Mouse (Mus musculus) layer of hippocampus, adult 18-20 months (tissue): Measurements from ENCODE around the gene Gabarap. TPM values are rescaled to one million over a fixed set of nuclear protein-coding genes. Genes with fewer than 3 reads are reported as not detected.
"Not testable (repeated sequence)": the region's sequence is repeated elsewhere in the genome, so short reads cannot be mapped to it uniquely, and the experiment has no call there.

ENCODE experiments used
- DNase-seq, 2 experiments: peaks; one replicate each; pipeline ENCODE4 v3.0.0; 2022; ENCODE audit warnings: low spot score in 2 of 2
- long read RNA-seq: library from polyadenylated mRNA; stranded (forward); transcript quantifications from one replicate; pipeline ENCODE4 v2.0.0, GENCODE M21; 2021
- total RNA-seq, 2 experiments: library from RNA; stranded (reverse); gene quantifications; 2 replicates each; pipeline ENCODE4 v1.2.3; 2021

Gabarap gene
- total RNA-seq = 100 to 1,000 TPM; 238 to 240 TPM
- long read RNA-seq, transcript Gabarap-201 (4 exons, 1,351 nt) = major isoform, 98 of 98 reads
- long read RNA-seq, partial matches to known transcripts = 0 of 98 reads
- long read RNA-seq, other reads (novel, unspliced or antisense) = 0 of 98 reads

DNA sequence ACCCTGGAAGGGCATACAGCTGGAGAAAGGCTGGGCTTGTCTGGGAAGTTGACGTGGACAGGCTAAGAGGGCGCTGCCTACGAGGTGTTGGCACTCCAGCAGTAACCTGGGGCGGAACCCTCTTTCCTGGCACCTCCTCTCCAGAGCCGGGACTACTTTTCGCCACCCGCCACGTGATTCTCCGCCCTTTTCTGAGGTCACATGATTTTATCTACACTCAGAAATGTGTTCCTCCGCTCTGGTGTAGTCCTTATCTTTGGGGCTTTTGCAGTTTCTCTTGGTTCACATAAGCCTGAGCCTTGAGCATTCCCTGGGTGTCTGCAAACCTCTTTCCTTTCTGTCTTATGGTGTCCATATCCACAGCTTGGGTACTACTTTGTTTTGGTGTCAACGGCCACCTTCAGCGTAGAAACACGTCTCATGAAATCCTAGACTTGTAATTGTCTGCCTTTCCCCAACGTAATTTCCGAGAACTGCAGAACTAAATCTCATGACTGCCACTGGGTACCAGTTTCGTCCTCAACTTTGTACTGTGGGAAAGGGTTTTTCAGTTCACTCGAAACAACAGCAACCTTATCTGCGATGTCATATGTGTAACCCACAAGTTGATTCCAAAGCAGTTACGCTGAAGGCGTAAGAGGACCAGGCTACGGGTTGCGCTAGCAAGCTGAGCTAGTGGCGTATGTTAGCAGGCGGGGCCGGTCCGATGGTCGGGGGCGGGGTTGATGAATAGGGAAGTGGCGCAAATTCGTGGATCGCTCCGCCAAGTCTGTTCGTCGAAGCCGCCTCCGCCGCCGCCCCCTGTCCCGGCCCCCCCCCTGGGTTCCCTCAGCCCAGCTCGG lies at the start of gene Gabarap:
Gene Gabarap (plus strand): TSS at position 294 of the 842 bp plus-strand sequence.
- DNase-seq = peak; percentile 95 to 98

- DNase-seq = no peak
Observed at GRCm38 (mm10) chr11:69945216-69945615, 45.7 kb upstream of the Gabarap start.

DNA sequence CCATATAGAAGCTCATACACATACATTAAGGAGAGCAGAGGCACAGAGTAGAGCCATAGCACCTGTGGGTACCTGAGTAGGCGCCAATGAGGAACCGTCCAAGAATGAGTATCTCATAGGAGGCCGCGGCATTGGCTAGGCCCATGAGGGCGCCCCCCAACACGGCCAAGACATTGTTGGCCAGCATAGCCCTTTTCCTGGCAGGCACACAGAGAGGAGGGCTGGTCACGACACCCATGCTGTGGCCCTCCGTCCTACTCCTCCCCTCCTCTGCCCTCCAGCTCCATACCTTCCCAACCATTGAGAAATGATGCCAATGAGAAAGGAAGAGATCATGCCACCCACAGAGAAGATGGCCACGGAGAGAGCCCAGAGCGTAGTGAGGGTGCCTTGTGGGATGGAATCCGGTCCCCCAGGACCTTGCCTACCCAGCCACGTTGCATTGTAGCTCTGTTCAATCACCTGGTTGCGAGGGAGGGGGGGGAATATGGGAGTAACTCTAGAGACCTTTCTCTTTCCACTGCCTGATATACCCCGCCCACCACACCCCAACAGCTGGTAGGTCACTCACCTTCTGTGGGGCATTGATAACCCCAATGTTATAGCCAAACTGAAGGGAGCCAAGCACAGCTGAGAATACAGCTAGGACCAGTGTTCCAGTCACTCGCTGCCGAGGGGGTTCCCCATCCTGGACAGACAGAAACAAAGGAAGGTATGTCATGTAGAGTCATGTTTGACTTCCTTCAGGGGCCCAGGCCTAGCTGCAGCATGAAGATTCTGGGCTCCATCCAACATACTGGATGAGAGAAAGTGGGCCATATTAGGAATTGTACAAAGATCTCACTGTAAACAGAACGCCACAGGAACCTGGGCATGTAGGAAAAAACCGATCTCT lies 44.7 kb upstream of the Gabarap start:
- no peak for DNase-seq

DNA sequence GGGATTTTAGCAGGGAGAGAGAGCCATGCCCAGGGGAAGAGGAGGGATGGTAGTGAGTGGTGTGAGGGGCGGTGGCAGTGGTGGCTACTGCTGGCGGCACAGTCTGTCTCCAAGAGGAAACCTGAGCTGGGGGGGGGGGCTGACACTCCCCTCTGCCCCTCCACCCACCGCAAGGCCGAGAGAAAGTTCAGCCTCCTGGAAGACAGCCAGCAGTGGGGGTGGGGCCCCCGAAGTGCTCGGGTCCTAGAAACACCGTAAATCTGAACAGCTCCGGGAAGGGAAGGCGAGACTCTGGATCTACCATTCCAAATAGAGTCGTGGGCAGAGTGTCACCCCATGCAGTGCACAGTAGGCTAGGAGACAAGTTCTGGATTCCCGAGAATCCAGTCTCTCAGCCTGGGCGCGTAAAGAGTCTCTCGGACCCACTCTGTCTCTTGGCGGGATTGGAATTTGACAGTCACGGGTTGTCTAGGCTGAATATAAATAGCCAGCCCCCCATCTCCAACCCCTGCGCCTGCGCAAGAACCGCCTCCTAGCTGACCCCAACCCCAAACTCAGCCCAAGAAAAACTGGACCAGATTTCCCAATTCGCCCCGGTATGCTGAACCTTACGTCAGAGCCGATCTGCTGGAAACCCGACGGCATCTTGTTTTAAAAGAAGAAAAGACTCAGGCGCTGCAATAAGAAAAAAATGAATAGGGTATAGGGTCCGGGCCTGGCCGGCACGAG lies 43.4 kb upstream of the Gabarap start:
- no peak for DNase-seq

DNA sequence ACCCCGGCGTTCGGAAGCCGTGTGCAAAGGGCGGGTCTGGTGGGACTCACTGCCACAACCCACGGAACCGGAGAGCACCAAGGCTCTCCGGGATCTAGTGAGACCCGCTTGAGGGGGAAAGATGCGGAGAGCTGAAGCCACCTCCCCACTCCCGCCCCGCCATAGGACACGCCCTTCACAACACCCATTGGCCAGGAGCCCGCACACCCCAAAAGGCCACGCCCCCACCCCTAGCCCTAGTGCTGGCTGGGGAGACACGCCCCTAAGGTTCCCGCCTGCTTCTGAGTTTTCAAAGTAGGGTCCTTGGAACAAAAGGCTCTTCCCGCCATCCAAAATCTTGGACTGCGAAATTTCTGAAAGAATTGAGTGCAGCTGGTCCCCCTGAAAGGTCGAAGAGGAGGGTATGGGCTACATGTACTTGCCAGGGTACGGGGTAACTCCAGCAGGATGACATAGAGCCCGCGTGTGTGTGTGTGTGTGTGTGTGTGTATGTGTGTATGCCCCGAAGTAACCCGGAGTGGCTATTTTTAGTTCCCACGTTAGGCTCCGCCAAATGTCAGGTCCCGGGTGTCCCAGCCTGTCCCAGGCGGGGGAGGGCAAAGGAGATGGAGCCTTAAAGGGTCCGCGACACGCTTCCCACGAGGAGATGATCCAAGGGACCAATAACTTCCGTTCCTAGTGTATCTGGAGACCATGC lies 42.7 kb upstream of the Gabarap start, which contains the start of gene Slc2a4:
Gene Slc2a4 (minus strand): TSS at position 123 of the 697 bp plus-strand sequence.
- peak in 1 of 2 experiments; percentile 38 for DNase-seq

GRCm38 (mm10) chr11:69948763-69949150 lies 42.2 kb upstream of the Gabarap start:
- DNase-seq = peak; percentile 34 to 80

GRCm38 (mm10) chr11:69950807-69951459 lies 40.0 kb upstream of the Gabarap start:
- DNase-seq = no peak

GRCm38 (mm10) chr11:69952274-69952673 lies 38.7 kb upstream of the Gabarap start:
- DNase-seq = no peak

DNA sequence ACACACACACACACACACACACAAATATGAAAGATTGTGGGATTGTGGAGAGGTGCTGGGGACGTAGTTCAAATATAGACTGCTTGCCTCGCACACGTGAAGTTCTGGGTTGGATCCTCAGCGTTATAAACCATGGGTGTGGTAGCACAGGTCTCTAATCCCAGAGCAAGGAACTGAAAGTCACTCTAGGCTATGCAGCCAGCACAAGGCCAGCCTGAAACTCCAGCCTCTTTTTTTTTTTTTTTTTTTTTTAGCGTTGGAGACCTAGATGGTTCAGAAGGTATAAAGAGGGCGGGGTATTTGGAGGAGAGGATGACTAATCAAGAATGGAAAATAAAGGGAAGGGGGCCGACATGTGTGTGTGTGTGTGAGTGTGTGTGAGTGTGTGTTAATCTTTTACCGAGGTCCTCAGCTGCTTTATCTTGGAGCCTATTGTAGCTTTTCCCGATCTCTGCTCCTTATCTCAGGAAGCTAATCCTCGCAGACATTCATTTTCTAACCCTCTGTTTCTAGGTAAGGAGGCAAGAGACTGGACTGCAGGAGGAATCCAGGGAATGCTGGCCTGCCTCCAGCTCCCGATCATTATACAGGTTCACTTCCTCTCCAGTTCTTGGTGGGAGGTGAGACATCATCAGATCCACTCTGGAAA lies 37.6 kb upstream of the Gabarap start:
- no peak for DNase-seq

DNA sequence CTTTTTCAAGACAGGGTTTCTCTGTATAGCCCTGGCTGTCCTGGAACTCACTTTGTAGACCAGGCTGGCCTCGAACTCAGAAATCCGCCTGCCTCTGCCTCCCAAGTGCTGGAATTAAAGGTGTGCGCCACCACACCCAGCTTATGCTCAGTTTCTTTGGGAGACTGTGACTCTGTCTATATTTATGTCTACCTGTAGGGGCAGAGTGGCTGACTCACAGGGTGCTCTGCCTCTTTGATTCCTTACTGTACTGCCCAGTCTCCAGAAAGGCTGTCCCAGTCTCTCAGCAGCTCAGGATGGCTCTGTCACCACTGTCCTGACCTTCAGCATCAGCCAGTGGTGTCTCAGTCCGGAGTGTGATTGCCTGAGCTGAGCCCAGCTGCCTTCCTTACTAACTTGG lies 35.3 kb upstream of the Gabarap start:
- DNase-seq = not testable (repeated sequence)

- no peak for DNase-seq
Observed at GRCm38 (mm10) chr11:69956218-69956617, 34.7 kb upstream of the Gabarap start.

DNA sequence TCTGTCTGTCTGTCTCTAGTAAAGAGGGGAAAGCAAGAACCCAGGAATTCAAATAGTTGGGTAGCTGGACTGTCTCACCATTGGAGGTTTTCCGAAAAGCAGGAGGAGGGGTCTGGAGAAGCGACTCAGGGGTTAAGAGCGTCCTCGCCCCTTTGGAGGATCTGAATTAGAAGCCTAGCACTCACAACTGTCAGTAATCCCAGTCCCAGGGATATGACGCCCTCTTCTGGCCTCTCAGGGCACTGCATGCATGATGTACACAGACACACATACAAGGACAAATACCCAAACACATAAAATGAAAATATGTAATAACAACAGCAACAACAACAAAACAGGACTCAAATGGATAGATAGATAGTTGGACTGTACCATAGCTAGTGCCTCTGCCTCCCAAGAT lies 30.3 kb upstream of the Gabarap start:
- no peak for DNase-seq

GRCm38 (mm10) chr11:69961841-69962240 lies 29.1 kb upstream of the Gabarap start:
- DNase-seq = no peak

GRCm38 (mm10) chr11:69964650-69965270 lies 26.2 kb upstream of the Gabarap start, which contains the start of gene Cldn7:
Gene Cldn7, plus strand, starts transcription at chr11:69964779.
- DNase-seq = no peak

- DNase-seq = no peak
Observed at GRCm38 (mm10) chr11:69965271-69966005, 25.5 kb upstream of the Gabarap start.

GRCm38 (mm10) chr11:69966006-69966859 lies 24.7 kb upstream of the Gabarap start:
- DNase-seq = no peak

DNA sequence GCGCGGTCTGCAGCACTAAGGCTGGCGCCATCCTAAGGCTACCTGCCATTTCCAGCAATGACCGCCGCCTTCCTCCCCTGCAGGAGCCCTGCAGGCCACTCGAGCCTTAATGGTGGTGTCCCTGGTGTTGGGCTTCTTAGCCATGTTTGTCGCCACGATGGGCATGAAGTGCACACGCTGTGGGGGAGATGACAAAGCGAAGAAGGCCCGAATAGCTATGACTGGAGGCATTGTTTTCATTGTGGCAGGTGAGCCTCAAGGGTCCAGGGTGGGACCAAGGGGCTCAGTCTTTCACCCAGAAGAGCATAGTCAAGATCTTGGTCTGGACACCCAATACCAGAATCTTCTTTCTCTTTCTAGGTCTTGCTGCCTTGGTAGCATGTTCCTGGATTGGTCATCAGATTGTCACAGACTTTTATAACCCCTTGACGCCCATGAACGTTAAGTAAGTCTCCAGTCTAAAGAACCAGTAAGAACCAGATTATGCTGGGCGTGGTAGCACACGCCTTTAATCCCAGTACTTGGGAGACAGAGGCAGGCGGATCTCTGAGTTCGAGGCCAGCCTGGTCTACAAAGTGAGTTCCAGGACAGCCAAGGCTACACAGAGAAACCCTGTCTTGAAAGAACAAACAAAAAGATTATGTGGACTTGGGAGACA lies 24.0 kb upstream of the Gabarap start:
- no peak for DNase-seq
